Mouse (Mus musculus) left cerebral cortex, adult 6 months (tissue): ENCODE results near the gene Necap1. TPM values are rescaled to one million over a fixed set of nuclear protein-coding genes. Genes with fewer than 3 reads are reported as not detected.

Experiments
- long read RNA-seq, 2 experiments: library from polyadenylated mRNA; unstranded; transcript quantifications; one replicate each; pipeline ENCODE4 v2.0.0; 2019 to 2020
- polyA plus RNA-seq: library from polyadenylated mRNA; unstranded; fragments of <200 nt; fragmentation: Nextera tagmentation; gene quantifications from 2 replicates; pipeline ENCODE4 v1.2.3, GENCODE M21; 2021

Gene Necap1
- 120 and 147 TPM in 2 replicates for polyA plus RNA-seq
- long read RNA-seq, experiment 1, transcript Necap1-201 (8 exons, 2,476 nt), result major isoform, 1,045 of 1,157 reads
- long read RNA-seq, experiment 1, partial matches to known transcripts, result 51 of 1,157 reads
- long read RNA-seq, experiment 1, other reads (novel, unspliced or antisense), result 61 of 1,157 reads
- long read RNA-seq, experiment 2, transcript Necap1-201 (8 exons, 2,476 nt), result major isoform, 178 of 243 reads
- long read RNA-seq, experiment 2, partial matches to known transcripts, result 54 of 243 reads
- long read RNA-seq, experiment 2, other reads (novel, unspliced or antisense), result 10 of 243 reads

DNA sequence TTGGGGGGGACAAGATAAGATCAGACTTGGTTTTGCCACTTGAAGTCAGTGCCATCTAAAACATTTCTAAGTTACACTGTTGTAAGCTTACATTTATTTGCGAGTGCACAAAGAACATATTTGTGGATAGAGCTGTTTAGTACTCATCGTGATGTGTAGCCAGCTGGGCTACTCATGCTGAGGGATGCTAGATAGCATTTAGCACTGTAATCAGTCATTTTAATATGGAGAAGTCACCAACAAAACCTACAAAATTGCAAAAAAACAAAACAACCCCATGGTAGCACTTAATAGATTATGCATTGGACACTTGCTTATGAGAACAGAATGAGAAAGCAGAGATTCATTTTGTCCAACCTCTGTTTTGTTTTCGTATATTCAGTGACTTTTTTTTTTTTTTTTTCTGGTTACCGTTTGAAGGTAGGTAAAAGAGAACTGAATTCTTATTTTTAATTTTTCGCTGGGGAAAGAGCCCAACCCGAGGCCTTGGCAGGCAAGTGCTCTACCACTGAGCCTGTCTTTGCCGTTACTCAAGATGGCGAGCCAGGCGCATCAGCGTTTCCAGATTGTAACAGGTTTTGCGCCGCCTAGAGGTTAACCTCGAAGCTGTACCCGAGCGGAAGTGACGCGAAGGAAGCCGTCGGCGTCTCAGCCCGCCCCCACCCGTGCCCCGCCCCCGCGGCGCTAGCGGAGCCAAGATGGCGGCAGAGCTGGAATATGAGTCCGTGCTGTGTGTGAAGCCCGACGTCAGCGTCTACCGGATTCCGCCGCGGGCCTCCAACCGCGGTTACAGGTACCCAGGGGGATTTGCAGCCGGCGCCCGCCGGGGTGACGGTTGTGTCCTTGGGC is at the start of gene Necap1:
Necap1 (plus strand) TSS at position 604 of the 849 bp plus-strand sequence.

GRCm38 (mm10) chr6:122855955-122856354 is 18.3 kb upstream of the Necap1 start, which contains the start of gene C3ar1:
Gene C3ar1 (minus strand): TSS chr6:122856161.

DNA sequence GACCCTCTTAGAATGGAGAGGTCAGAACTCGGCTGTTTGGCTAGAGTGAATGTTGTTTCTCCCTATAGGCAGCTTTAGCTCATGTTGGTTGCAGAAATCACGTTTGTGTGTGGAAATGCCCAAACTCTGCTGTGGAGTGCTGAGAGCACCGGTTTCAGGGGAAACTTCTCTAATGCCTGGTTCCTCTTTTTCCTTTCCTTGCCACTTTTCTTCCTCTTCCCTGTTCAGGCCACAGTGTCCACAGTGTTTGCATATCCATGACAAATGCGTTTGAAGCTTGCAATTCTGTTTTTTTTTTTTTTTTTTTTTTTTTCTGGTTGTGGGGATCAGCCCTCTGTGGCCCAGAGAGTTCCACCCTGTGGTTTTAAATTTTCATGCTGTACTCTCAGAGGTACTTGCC is 47.2 kb downstream of the Necap1 start, which contains the start of gene Clec4a1:
Clec4a1 (plus strand) TSS at position 398 of the 400 bp plus-strand sequence.

Other genes starting within 250 kb of the Necap1 start
- gene Dppa3, start 248.1 kb upstream of the Necap1 start, polyA plus RNA-seq, result not detected in 2 replicates
- not detected in 2 replicates for gene Nanog, start 167.0 kb upstream of the Necap1 start, polyA plus RNA-seq
- 26.6 and 28.1 TPM in 2 replicates for gene Slc2a3, start 72.8 kb upstream of the Necap1 start, polyA plus RNA-seq
- 3.8 and 5.0 TPM in 2 replicates for gene Foxj2, start 54.6 kb upstream of the Necap1 start, polyA plus RNA-seq
- gene C3ar1, start 18.3 kb upstream of the Necap1 start, polyA plus RNA-seq, result 1.1 and 1.8 TPM in 2 replicates
- gene Clec4a1, start 47.4 kb downstream of the Necap1 start, polyA plus RNA-seq, result 0.17 and 0.46 TPM in 2 replicates
- 2.2 and 2.6 TPM in 2 replicates for gene Clec4a3, start 78.0 kb downstream of the Necap1 start, polyA plus RNA-seq
- gene Clec4a4, start 115.9 kb downstream of the Necap1 start, polyA plus RNA-seq, result not detected in 2 replicates
- gene Clec4b1, start 175.5 kb downstream of the Necap1 start, polyA plus RNA-seq, result not detected in 2 replicates
- 2.3 and 2.5 TPM in 2 replicates for gene Clec4a2, start 232.0 kb downstream of the Necap1 start, polyA plus RNA-seq